Mouse (Mus musculus): Measurements from ENCODE around the gene Tmtc1. TPM values are rescaled to one million over a fixed set of nuclear protein-coding genes. Genes with fewer than 3 reads are reported as not detected.

Tmtc1 gene
- polyA plus RNA-seq, 1 experiment from 2014 or later: 1.0 TPM

DNA sequence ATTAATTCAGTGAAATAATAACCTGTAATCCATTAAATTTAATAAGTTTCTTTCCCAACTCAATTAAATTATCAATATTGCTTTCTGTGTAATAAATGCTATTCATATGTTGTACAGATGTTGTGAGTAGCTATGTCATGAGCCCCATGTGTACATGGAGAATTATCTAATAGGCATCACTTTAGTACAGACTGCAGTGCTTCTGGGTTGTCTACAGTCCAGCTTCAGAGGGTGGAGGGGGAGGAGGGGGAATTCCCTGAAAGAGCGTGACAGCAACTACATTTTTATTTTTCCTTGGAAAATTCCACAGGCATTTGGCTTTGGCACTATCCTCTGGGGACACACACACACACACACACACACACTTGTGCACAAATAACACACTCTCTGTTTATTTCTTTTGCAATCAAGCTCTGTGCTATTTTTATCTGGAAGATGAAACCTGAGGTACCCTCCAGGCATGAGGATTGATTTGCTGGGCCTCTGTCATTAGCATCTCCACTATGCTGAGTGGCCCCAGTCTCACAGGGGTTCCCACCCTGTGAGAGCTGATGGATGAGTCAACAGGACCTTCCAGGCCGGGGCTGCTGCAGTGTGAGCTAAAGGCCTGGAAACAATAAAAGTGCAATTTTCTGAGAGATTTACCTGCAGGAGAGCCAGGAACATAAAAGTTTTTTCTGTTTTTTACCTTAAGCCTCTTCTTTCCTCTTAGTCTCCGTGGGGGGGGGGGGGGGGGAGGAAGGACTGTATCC lies 23.2 kb upstream of the Tmtc1 start:
- H3K4me1 ChIP-seq (ENCODE audit: control insufficient read depth, insufficient read depth, low read length): 0 out of 2 replicates have a peak, but pooled peaks cover 2% of the 10 kb centered on the region
- H3K27me3 ChIP-seq (ENCODE audit: control insufficient read depth, insufficient read depth, low read length): no peaks in the 10 kb centered on the region
- no peaks in the 10 kb centered on the region for H3K36me3 ChIP-seq (ENCODE audit: control insufficient read depth, insufficient read depth, low read length)
- no peaks in the 10 kb centered on the region for H3K9me3 ChIP-seq (ENCODE audit: control insufficient read depth, low read length)
- ATAC-seq (ENCODE audit: insufficient number of reproducible peaks, low FRiP score, low TSS enrichment, low read depth): peak; percentile 75; the same call in 1 of the 2 replicates
- DNase-seq (ENCODE audit: low spot score): peak; percentile 33
- WGBS: 22% methylated on average over 2 of the region's 3 CpGs
- no peak overlapping the region for H3K4me3 ChIP-seq (ENCODE audit: low read depth, low read length)
- H3K27ac ChIP-seq (replicated peaks; ENCODE audit: low read depth, low read length): no peak overlapping the region
- H3K9ac ChIP-seq (ENCODE audit: low read length): no peak overlapping the region
- no peak overlapping the region for H3K4me2 ChIP-seq (ENCODE audit: low read depth, severe bottlenecking)

DNA sequence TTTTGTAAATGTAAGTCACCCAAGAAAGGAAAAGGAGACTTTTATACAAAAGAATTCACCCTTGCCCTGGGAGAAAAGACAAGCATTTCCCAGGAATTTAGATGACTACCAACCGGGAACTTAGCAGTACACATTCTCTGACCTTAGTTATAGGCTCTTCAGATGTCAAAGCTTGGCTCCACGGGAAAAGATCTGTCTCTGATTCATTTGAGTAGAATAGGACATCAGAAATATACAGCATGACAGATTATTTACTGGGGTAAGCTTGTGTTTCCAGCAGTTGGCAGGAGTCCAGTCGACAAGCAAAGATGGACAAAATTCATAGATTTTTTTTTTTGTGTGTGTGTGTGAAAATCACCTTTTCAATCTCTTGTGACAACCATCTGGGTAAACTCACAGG lies 15.4 kb upstream of the Tmtc1 start:
- DNase-seq (ENCODE audit: low spot score) (no peak), ATAC-seq (ENCODE audit: insufficient number of reproducible peaks, low FRiP score, low TSS enrichment, low read depth) (no peak)
- H3K4me2 ChIP-seq (ENCODE audit: low read depth, severe bottlenecking): no peak overlapping the region
- no peak overlapping the region for H3K4me3 ChIP-seq (ENCODE audit: low read depth, low read length)
- WGBS: 81% methylated on average over 3 of the region's 3 CpGs
- H3K36me3 ChIP-seq (ENCODE audit: control insufficient read depth, insufficient read depth, low read length): no peaks in the 10 kb centered on the region
- no peaks in the 10 kb centered on the region for H3K4me1 ChIP-seq (ENCODE audit: control insufficient read depth, insufficient read depth, low read length)
- no peaks in the 10 kb centered on the region for H3K27me3 ChIP-seq (ENCODE audit: control insufficient read depth, insufficient read depth, low read length)
- H3K9me3 ChIP-seq (ENCODE audit: control insufficient read depth, low read length): 0 out of 2 replicates have a peak, but pooled peaks cover 4% of the 10 kb centered on the region
- H3K27ac ChIP-seq (replicated peaks; ENCODE audit: low read depth, low read length): no peak overlapping the region
- no peak overlapping the region for H3K9ac ChIP-seq (ENCODE audit: low read length)

DNA sequence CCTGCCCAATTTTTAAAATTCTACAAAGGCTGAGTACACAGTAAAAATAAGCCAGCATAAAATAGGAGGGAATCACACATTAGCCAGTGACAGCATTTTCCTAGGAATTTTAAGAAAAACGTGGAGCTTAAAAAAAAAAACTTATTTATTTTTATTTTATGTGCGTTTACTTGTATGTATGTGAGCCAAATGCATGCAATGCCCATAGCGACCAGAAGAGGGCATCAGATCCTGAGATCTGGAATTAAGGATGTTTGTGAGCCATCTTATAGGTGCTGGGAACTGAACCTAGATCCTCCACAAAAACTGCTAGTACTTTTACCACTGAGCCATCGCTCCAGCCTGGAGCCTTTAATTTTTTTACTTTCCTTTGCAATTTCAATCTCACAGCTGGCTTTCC lies 11.3 kb upstream of the Tmtc1 start:
- Histone ChIP-seq H3K27me3 (ENCODE audit: control insufficient read depth, insufficient read depth, low read length) (no peaks in the 10 kb centered on the region), H3K36me3 (ENCODE audit: control insufficient read depth, insufficient read depth, low read length) (no peaks in the 10 kb centered on the region), H3K9me3 (ENCODE audit: control insufficient read depth, low read length) (0 out of 2 replicates have a peak, but pooled peaks cover 4% of the 10 kb centered on the region), H3K9ac (ENCODE audit: low read length) (no peak overlapping the region), H3K4me2 (ENCODE audit: low read depth, severe bottlenecking) (no peak overlapping the region), H3K4me1 (ENCODE audit: control insufficient read depth, insufficient read depth, low read length) (no peaks in the 10 kb centered on the region), H3K4me3 (ENCODE audit: low read depth, low read length) (no peak overlapping the region), H3K27ac (replicated peaks; ENCODE audit: low read depth, low read length) (no peak overlapping the region)
- ATAC-seq (ENCODE audit: insufficient number of reproducible peaks, low FRiP score, low TSS enrichment, low read depth) (no peak), DNase-seq (ENCODE audit: low spot score) (no peak)
- WGBS: 76% methylated on average over 4 of the region's 4 CpGs

DNA sequence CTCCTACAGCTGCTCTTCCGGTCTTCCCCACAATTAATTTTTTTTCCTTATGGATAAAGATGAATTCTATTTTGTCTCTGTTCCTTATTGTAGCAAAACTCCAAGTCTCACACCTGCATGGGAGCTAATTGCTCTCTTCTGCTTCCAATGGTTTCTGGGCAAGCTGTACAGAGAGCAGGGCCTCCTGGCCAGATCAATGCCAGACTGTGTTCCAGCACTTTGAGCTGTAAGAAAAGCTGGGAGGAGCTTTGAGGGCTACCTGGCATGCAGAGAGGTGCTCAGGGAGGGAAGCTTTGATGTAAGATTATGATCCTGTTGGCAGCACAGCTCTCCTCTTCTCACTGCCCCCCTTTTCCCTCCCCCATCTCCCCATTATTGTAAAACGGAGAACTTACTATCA lies 10.6 kb upstream of the Tmtc1 start:
- WGBS: 66% methylated on average over 2 of the region's 2 CpGs
- ATAC-seq (ENCODE audit: insufficient number of reproducible peaks, low FRiP score, low TSS enrichment, low read depth): no peak

DNA sequence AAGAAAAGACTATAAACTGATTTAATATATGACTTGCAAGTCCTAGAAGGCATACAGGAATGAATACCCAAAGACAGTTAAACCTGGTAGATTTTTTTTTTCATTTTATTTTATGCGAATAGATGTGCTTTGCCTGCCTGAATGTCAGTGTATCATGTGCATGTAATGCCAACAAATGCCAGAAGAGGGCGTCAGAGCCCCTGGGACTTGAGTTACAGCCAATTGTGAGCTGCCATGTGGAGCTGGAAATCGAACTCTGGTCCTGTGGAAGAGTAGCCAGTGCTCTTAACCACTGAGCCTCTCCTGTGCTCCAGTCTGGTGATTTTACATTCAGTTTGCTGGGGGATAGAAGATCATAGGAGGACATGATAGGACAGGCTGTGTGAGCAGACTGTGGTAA lies 4.0 kb upstream of the Tmtc1 start:
- Histone ChIP-seq H3K9me3 (ENCODE audit: control insufficient read depth, low read length) (no peaks in the 10 kb centered on the region; the same call in 1 of the 2 replicates), H3K4me2 (ENCODE audit: low read depth, severe bottlenecking) (no peak overlapping the region), H3K4me3 (ENCODE audit: low read depth, low read length) (no peak overlapping the region), H3K4me1 (ENCODE audit: control insufficient read depth, insufficient read depth, low read length) (no peaks in the 10 kb centered on the region; the same call in 1 of the 2 replicates), H3K36me3 (ENCODE audit: control insufficient read depth, insufficient read depth, low read length) (no peaks in the 10 kb centered on the region), H3K9ac (ENCODE audit: low read length) (no peak overlapping the region), H3K27me3 (ENCODE audit: control insufficient read depth, insufficient read depth, low read length) (peaks cover 9% of the 10 kb centered on the region), H3K27ac (replicated peaks; ENCODE audit: low read depth, low read length) (no peak overlapping the region)
- WGBS: 60% methylated on average over 3 of the region's 3 CpGs
- ATAC-seq (ENCODE audit: insufficient number of reproducible peaks, low FRiP score, low TSS enrichment, low read depth) (no peak), DNase-seq (ENCODE audit: low spot score) (no peak)

More for the DNA sequence above, 10.6 kb upstream of the Tmtc1 start:
- Histone ChIP-seq H3K36me3 (ENCODE audit: control insufficient read depth, insufficient read depth, low read length) (no peaks in the 10 kb centered on the region), H3K27ac (replicated peaks; ENCODE audit: low read depth, low read length) (no peak overlapping the region), H3K4me1 (ENCODE audit: control insufficient read depth, insufficient read depth, low read length) (no peaks in the 10 kb centered on the region), H3K9me3 (ENCODE audit: control insufficient read depth, low read length) (0 out of 2 replicates have a peak, but pooled peaks cover 4% of the 10 kb centered on the region), H3K27me3 (ENCODE audit: control insufficient read depth, insufficient read depth, low read length) (no peaks in the 10 kb centered on the region), H3K9ac (ENCODE audit: low read length) (no peak overlapping the region), H3K4me3 (ENCODE audit: low read depth, low read length) (no peak overlapping the region), H3K4me2 (ENCODE audit: low read depth, severe bottlenecking) (no peak overlapping the region)
- DNase-seq (ENCODE audit: low spot score): no peak

DNA sequence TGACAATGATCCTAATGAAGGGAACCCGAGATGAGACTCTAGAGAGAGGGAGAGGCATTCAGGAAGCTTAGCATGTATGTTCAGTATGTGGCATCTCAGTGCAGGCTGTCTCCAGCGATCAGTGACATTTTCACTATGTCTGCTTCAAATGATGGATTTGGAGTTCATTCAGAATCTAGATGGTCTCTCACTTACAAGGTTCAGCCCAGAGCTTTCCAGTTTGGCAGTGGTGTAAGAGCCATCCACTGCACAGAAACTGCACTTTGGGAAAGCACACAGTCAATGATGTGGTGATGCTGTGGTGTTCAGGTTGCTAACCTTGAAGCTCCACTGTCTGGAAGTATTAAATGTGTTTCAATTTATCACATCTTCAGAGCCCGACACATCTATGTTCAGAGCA lies 1.9 kb upstream of the Tmtc1 start:
- peaks cover 16% of the 10 kb centered on the region for H3K27me3 ChIP-seq (ENCODE audit: control insufficient read depth, insufficient read depth, low read length)
- H3K36me3 ChIP-seq (ENCODE audit: control insufficient read depth, insufficient read depth, low read length): no peaks in the 10 kb centered on the region
- H3K9ac ChIP-seq (ENCODE audit: low read length): no peak overlapping the region
- peaks cover 12% of the 10 kb centered on the region for H3K4me1 ChIP-seq (ENCODE audit: control insufficient read depth, insufficient read depth, low read length)
- DNase-seq (ENCODE audit: low spot score): no peak
- no peak for ATAC-seq (ENCODE audit: insufficient number of reproducible peaks, low FRiP score, low TSS enrichment, low read depth)
- no peak overlapping the region for H3K27ac ChIP-seq (replicated peaks; ENCODE audit: low read depth, low read length)
- H3K4me2 ChIP-seq (ENCODE audit: low read depth, severe bottlenecking): no peak overlapping the region
- H3K4me3 ChIP-seq (ENCODE audit: low read depth, low read length): no peak overlapping the region
- WGBS: 68% methylated on average over 3 of the region's 3 CpGs
- H3K9me3 ChIP-seq (ENCODE audit: control insufficient read depth, low read length): no peaks in the 10 kb centered on the region; the same call in 1 of the 2 replicates

DNA sequence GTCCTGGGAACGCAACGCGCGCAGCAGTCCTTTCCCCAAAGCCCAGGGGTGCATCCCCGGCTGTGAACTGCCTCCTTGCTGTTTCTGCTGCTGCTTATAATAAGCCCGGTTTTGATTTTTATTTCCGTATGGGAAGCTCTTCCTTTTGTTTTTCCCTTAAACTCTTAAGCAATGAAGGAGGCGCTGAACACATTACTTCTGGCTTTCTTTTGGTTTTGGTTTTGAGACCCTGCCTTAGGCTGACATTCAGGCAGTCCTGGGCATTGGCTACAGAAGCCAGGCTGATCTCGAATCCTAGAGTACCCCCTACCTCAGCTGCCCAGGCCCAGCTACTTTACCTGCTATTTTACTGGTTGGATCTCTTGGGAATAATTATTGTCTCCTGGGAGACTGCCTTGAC lies 607 bp upstream of the Tmtc1 start:
- H3K4me1 ChIP-seq (ENCODE audit: control insufficient read depth, insufficient read depth, low read length): peaks cover 12% of the 10 kb centered on the region
- H3K4me2 ChIP-seq (ENCODE audit: low read depth, severe bottlenecking): peak overlapping the region; percentile 90
- DNase-seq (ENCODE audit: low spot score) (no peak), ATAC-seq (ENCODE audit: insufficient number of reproducible peaks, low FRiP score, low TSS enrichment, low read depth) (no peak; the same call in 1 of the 2 replicates)
- peak overlapping the region; percentile 53 for H3K4me3 ChIP-seq (ENCODE audit: low read depth, low read length)
- peak overlapping the region; percentile 66 for H3K9ac ChIP-seq (ENCODE audit: low read length)
- WGBS: 3% methylated on average over 9 of the region's 9 CpGs
- H3K27me3 ChIP-seq (ENCODE audit: control insufficient read depth, insufficient read depth, low read length): peaks cover 16% of the 10 kb centered on the region
- no peaks in the 10 kb centered on the region for H3K36me3 ChIP-seq (ENCODE audit: control insufficient read depth, insufficient read depth, low read length)
- no peak overlapping the region for H3K27ac ChIP-seq (replicated peaks; ENCODE audit: low read depth, low read length)
- no peaks in the 10 kb centered on the region; the same call in 1 of the 2 replicates for H3K9me3 ChIP-seq (ENCODE audit: control insufficient read depth, low read length)

DNA sequence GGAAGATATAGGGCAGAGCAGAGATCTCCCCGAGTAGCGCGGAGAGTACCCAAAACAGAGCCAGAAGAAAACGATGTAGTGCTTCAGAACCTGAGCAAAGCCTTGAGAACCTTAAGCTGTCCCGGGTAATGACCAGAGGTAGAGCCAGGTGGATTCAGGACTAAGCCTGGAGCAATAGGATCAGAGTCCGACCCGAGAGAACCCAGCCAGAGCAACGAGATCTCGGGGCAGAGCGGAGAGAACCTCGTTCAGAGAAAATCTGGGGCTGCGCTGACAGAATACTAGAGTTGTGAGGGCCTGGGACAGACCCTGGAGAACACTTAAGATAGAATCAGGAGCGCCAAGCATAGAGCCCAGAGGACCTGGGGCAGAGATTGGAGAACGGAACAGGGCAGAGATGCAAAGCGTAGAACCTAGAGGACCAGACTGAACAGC lies 881 bp downstream of the Tmtc1 start:
- DNase-seq (ENCODE audit: low spot score) (no peak), ATAC-seq (ENCODE audit: insufficient number of reproducible peaks, low FRiP score, low TSS enrichment, low read depth) (no peak)
- Histone ChIP-seq H3K36me3 (ENCODE audit: control insufficient read depth, insufficient read depth, low read length) (no peaks in the 10 kb centered on the region), H3K4me3 (ENCODE audit: low read depth, low read length) (peak overlapping the region; percentile 53), H3K4me2 (ENCODE audit: low read depth, severe bottlenecking) (peak overlapping the region; percentile 90), H3K27ac (replicated peaks; ENCODE audit: low read depth, low read length) (no peak overlapping the region), H3K4me1 (ENCODE audit: control insufficient read depth, insufficient read depth, low read length) (peaks cover 12% of the 10 kb centered on the region), H3K9ac (ENCODE audit: low read length) (peak overlapping the region; percentile 66), H3K27me3 (ENCODE audit: control insufficient read depth, insufficient read depth, low read length) (peaks cover 16% of the 10 kb centered on the region), H3K9me3 (ENCODE audit: control insufficient read depth, low read length) (no peaks in the 10 kb centered on the region; the same call in 1 of the 2 replicates)
- 4% methylated on average over 15 of the region's 15 CpGs for WGBS
